Mouse (Mus musculus) gastrocnemius, adult 8-10 months (tissue): ENCODE data around the gene Slc16a5. TPM values are rescaled to one million over a fixed set of nuclear protein-coding genes. Genes with fewer than 3 reads are reported as not detected.
"Not testable (repeated sequence)": the region's sequence is repeated elsewhere in the genome, so short reads cannot be mapped to it uniquely, and the experiment has no call there.

Source experiments
- DNase-seq, 2 experiments: peaks; one replicate each; pipeline ENCODE4 v3.0.0; 2022; ENCODE audit warnings: low spot score in 2 of 2
- total RNA-seq, 4 experiments: library from RNA; stranded (reverse); gene quantifications; 2 replicates each; pipeline ENCODE4 v1.2.4; 2022

Gene Slc16a5
- total RNA-seq, 4 experiments from 2014 or later, result not detected

DNA sequence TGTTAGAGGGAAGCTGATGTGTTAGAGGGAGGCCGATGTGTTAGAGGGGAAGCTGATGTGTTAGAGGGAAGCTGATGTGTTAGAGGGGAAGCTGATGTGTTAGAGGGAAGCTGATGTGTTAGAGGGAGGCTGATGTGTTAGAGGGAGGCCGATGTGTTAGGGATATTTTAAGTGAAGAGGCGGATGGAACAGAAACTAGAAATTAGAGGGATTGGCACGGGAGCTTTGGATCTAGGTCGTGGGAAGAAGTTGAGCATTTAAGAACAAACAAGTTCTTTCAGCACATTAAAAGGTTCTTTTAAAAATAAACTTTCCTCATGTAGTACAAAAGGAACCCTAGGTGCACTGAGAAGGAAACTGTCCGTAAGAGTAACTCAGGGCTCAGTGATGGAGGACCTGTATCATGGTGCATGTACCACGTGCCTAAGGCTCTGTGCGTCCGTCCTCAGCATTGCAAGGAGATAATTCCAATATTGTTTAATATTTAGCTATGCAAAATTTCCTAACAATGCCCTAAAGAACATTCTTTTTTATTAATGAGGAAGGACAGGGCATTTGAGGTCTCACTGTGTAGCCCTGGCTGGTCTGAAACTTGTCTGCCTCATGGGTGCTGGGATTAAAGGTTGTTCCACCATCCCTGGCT lies 16.1 kb downstream of the Slc16a5 start:
- DNase-seq, result no peak

DNA sequence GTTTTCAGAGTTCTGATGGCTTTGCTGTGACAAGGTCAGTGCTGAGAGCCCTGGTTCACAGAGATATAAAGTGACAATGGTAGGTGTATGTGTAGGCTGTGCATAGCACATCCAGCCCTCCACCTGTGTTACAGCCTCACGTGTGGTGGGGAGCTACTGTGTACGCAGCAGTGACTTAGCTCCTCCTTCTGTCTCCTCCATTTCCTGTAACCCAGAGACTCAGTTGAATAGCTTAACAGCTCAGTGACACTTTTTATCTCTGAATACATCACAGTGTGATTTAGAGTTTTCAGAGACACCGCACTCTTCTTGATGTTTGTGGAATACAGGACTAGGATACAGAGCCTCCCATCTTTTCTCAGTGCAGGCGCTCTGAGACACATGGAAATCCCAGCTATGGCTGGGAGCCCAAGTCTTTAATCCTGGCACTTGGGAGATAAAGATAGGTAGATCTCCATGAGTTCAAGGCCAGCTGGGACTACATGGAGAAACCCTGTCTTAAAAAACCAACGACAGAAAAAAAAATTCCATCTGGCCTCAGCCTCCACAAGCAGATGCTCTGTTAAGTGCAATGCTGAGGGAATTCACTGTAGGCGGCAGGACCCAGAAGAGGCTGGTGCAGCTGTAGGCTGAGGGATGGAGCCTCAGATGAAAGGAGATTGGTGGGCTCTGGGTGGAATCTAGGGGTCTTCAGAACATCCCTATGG lies 19.4 kb downstream of the Slc16a5 start:
- no peak for DNase-seq

DNA sequence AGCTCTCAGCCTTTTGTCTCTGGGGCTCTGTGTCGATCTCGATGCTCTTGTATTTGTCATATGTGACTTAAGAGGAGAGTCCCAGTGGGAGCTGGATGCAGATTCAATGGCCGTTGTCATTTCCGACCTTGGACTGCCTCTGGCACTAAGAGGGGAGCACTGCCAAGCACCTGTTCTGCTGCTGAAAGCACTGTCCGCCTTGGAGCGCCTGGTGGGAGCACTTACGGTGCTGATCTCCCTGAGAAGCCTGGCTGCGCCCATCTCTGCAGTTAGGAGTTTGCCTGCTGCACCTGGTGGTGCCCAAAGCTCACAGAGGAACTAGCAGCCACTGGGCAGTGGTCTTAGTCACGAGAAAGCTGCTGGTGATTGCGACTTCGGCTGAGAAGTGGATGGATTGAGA lies 21.0 kb downstream of the Slc16a5 start:
- peak in 1 of 2 experiments; percentile 23 for DNase-seq

DNA sequence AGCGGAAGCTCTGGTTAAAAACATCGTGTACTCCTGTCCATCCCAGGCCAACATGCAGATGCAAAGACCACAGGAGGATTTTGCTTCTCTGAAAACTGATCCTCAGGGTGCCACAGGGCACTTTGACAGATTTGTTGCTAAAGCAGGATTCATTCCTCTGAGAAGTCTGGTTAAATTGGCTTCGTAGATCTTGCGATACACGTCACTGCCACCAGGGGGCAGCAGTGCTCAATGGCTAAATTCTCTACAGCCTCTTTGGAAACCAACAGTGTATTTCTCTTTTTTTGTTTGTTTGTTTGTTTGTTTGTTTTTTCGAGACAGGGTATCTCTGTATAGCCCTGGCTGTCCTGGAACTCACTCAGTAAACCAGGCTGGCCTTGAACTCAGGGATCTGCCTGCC lies 21.5 kb downstream of the Slc16a5 start:
- peak; percentile 57 to 73 for DNase-seq

DNA sequence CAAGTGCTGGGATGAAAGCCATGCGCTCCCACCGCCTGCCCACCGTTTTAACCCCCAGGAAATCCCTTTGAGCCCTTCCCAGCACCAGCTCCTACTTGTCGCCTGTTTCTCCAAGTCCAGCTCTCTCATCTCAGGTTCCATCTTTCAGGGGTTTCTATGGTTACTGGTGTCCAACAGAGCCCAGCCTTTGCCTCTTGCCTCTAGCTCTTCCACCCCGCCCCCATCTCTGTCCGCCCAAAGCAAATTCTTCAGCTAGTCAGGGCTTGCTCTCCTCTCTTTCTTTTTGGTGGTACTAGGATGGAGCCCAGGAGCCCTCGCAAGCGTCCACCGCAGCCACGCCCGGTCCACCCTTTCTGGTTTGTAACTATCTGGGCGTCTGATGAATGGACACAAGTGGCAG lies 22.9 kb downstream of the Slc16a5 start:
- no peak for DNase-seq

DNA sequence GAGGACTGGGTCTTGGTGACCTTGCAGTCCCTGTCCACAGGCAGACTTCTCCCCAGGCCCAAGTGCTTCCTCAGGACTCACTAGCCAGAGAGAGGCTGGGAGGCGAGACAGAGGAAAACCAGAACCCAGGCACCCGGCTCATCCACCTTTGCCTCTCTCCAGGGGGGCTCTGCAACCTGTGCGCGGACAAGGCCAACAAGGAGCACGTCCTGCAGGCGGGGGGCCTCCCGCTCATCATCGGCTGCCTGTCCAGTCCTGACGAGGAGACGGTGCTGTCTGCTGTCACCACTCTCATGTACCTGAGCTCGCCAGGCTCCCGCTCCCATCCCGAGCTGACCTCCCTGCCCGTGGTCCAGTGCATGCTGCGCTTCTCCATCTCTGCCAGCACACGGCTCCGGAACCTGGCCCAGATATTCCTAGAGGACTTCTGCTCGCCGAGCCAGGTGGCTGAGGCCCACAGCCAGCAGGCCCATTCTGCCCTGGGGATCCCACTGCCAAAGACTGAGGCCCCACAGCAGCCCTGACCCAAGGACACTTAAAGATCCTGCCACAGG lies 26.4 kb downstream of the Slc16a5 start:
- no peak for DNase-seq

DNA sequence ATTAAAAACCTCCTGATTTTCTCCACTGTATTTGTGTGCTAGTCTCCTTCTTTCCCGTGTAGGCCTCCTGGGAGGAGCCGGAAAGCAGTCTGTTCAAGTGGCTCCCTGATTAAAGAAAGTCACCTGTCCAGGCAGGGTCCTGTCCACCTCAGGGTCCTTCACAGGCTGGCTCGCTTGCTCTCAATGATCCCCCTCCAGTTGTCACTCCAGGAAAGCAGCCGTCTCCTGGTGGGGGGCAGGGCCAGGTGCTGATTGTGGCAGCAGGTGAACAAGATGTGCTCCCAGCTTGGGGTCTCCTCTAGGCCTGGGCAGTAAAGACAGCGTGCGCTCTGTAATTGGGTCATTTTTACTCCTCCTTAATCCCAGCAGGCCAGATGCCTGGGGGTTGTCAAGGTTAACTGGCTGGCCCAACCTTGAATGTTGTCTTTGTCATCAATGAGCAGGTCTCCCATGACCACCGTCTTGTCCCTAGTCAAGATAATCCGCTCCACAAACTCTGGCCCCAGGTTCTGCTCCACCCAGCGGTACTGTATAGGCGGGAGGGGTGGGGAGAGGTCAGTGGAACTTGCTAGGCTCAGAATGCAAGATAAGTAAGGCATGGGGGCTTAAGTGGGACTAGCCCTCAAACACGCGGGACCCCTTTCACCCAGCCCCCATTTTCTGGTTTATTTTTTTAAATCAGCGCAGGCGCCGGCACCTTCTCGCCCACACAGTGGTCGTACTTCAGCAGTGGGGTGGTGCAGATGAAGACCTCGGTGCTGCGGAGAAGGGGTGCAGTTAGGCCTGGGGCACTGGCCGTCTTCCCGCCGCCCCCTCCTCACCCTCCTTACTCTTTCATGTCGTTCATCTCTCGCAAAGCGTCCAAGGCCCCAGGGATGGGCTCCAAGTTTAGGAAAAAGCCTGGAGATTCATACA lies 28.4 kb downstream of the Slc16a5 start:
- no peak for DNase-seq

DNA sequence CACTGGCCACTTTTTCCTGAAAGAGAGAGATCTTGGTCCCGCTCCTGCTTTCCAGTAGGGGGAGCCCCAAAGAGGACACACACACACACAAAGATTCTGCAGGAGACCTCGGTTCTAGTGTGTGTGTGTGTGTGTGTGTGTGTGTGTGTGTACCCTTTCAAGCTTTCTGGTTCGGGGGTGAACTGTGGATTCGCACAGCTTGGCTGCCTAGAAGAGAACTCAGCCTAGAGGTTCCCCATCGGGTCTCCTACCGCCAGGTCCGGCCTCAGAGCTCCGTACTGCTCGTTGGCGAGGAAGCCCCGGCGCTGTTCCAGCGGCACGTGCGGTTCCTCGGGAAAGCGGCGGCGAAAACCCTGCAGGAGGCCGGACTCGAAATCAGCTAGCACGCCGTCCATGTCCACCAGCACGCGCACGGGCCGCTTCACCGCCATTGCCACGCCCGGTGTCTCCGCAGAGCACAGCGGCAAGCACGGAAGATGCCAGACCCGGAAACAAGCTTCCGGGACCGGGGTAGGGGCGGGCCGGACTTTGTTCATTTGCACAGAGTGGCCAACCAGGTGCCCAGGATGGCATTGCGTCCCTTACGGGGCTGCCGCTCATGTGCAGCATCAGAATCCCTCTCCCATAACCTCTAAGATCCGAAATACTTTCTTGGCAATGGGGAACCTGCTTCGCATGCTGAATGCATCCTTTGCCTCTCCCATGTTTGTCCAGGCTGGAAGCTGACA lies 29.2 kb downstream of the Slc16a5 start, which contains the start of gene Nt5c:
TSS of gene Nt5c (minus strand) at position 507 of the 728 bp plus-strand sequence.
- peak; percentile 55 for DNase-seq

DNA sequence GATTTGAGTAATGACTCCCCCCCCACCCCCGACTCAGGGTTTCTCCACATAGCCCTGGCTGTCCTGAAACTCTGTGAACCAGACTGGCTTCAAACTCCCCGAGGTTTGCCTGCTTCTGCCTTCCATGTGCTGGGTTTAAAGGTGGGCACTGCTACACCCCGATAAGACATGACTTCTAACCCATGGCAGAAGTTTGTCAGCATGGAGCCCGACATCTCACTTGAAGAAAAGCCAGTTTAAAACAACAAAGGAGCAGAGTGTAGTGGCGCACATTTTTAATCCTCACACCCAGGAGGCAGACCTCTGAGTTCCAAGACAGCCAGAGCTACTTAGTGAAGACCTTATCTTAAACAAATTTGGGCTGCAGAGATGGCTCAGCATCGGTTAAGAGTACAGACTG lies 30.1 kb downstream of the Slc16a5 start:
- DNase-seq, result no peak

DNA sequence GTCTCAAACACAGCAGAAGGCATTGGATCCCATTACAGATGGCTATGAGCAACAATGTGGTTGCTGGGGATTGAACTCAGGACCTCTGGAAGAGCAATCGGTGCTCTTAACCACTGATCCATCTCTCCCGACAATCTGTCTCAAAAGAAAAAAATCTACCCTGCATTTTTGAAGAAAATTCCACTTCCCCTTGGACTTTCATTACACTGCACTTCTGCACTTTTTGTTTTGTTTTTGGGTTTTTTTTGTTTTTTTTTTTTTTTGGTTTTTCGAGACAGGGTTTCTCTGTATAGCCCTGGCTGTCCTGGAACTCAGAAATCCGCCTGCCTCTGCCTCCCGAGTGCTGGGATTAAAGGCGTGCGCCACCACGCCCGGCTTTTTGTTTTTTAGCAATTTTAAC lies 34.3 kb downstream of the Slc16a5 start:
- DNase-seq, result not testable (repeated sequence)

DNA sequence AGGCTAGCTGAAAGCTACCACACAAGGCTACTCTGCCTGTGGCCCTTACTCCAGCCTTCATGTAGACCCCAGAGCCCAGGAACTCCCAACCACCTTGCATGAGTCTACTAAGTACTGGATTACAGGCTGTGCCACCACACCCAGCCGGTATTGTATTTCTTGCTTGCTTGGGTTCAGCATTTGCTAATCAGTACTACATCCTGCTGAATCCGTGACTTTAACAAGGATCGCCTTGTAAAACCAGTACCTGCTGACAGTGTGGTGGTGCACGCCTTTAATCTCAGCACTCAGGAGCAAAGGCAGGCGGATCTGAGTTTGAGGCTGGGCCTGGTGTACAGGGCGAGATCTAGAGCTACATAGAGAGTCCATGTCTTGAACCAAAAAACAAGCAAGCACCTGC lies 40.4 kb downstream of the Slc16a5 start:
- no peak for DNase-seq

DNA sequence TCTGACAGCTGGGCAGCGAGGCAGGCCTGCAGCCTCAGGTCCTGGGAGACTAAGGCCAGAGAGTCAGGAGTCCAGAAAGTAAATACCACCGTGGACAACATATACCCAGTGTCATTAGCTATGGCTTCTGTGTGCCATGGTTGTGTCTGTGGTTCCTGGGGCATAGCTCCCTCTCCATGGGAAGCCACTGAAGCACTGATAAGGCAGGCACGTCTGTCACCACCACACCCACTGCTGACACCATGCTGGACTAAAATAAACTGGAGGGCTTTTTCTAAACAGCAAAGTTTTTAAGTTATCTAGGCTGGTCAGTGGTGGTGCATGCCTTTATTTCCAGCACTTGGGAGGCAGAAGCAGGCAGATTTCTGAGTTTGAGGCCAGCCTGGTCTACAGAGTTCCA lies 44.3 kb downstream of the Slc16a5 start:
- no peak for DNase-seq

DNA sequence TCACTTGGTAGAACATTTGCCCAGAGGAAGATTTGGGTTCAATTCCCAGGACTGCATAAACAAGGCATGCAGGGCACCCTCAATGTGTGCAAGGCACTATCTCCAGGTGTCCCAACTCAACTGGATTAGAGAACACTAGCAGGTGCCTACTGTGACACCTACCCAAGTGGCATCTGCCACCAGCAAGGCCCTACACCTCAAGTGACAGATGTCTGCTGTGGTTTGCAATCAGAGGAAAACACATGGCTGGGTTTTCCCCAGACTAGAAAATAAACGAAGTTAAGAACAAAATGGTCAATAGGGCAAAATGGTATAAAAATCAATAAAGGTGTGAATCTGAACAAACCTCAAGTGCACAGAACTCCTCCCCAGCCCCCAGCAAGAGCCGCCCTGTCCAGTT lies 45.8 kb downstream of the Slc16a5 start:
- DNase-seq, result no peak

DNA sequence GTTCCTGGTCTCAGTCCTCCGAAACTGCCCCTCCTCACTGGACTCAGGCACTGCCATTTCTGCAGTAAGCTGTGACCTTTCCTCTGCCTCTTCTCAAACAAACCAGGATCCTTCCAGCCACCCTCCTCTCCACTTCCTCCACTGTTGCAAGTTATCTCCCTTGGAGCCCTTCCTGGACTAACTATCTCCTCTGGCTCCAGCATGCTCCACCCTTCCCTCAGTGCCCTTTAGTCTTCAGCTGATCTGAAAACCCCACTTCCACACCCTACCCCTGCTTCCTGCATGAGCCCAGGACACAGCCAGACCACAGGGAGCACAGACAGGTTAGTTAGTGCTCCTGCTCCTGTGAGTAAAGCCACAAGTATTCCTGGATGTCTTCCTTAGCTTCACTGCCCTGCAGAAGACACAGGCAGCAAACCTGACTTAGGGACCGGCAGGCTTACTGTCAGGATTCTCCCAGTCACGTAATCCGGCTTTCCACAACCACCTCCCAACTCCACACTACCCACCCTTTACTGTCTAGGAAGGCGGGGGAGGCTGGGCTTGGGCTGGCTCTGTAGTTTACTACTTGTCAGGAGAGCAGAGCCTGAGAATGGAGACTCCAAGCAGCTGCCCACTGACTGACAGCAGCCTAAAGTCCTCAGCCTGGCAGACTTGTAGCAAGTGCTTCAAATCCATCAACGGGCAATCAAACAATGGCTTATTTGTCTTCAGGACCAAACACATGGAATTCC lies 47.7 kb downstream of the Slc16a5 start:
- DNase-seq, result no peak

DNA sequence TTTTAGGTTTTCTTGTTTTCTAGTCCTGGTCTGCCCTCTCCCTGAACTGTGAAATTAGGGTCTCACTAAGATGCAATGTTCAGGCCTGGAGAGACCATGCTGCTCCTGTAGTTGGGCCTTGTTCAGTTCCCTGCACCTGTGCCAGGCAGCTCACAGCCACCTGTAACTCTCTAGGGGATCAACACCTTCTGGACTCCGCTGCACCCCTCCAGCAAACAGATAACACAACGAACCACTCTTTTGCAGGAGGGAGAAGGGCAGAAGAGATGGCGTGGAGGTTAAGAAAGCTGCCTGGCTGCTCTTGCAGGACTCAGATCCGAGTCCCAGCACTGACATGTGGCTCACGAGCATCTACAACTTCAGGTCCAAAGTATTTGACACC lies 48.2 kb downstream of the Slc16a5 start:
- DNase-seq, result no peak

DNA sequence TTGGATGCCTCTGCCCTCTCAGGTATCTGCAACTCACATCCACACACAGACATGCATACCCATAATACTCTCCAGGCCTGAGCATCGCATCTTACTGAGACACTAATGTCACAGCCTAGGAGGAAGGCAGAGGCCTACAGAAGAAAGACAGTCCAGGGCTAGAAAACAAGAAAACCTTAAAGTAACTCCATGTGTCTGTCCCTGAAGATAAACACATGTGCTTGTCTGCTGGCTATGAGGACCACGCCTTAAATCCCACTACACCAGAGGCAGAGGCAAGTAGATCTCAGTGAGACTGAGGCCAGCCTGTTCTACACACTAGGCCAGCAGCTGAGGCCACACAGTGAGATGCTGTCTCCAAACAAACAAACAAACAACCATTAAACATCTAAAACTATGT lies 48.8 kb downstream of the Slc16a5 start:
- no peak for DNase-seq

DNA sequence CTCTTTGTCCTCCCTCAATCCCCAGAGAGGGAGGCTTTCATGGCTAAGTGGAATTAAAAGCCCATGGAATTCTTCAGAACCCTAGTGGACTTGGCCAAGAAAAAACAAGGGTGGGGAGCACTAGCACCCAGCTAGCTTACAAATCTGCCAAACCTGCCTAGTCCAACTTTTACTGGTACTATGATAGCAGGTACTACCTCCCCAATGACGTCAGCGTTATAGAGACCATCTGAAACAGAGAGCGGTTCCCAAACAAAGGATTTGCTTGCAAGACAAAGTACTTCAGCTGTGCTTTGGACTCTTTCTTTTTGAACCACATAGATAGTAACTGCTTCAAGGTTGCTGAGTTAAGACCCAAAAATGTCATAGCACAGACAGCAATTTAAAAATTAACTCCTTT lies 49.7 kb downstream of the Slc16a5 start:
- DNase-seq, result no peak

DNA sequence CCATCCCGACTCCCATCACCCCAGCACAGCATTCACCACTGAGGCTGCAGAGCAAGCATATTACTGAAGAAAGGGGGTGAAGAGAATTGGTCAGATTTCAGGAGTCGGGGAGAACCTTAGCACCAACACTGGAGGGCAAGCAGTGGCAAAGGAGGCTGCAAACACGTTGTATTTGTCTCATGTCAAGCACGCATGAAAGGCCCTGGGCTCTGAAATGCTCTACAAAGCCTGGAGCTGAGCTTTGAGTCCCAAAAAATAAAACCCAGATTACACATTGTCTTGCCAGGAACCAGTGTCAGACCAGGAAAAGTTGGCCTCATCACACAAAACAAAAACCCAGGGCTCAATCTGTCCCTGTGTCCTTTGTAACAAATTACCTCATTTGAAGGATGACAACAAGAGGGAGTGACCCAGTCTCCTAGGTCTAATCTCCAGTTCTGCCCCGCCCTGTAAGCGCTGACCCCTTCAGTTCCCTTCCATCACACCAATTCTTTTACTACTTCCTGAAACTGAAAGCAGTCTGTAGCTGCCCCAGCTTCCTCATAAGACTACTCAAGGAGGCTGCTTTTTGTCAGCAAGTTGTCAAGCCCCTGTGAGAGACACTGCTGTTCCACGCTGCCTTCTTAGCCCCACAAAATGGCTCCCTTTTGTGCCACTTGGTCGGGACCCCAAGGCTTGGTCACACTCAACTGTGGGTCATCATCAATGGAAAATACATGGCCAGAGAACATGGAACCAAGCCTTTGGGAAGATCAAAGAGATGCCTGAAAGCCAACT lies 50.3 kb downstream of the Slc16a5 start:
- DNase-seq, result no peak
